25 mouse cellular contexts compared by ENCODE assay signal in the genomic region with DNA sequence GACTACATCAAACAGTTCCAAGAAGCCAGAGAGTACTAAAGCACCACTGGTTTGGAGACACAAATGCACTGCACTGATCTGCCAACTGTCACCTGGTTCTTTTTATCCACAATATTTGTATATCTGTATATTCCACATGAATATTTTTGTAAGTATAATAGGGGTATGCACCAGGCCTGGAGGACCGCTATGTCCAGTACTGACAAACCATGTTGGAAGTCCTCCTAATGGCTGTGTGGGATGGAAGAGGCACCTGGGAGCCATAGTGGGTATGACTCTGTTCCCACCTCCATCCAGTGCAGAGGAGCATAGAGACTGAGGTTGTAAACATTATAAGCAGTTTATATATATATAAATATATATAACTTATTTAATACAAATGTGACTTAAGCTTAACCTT.
DNase-seq lines count a peak whose midpoint lies in the region; ATAC-seq and TF ChIP-seq lines count a peak whose summit lies in the region.
"Had no signal": no experiment of that assay in that cellular context is flagged by ENCODE, and none has a peak within 500 bp of the region (broad histone marks: within the 10 kb centered on the region; RNA-seq: fewer than 3 reads in every experiment).

No protein-coding gene starts in this region.

- no peak overlapping the region for H3K27ac ChIP-seq in hindbrain, embryonic 12.5 days
- H3K27ac ChIP-seq in hindbrain, embryonic 16.5 days (ENCODE audit: low read depth, low read length) = no peak overlapping the region
- H3K27ac ChIP-seq in midbrain, embryonic 12.5 days (replicated peaks) = 0 out of 2 replicates have a peak overlapping the region, but pooled peaks have one; percentile 35
- H3K27ac ChIP-seq in midbrain, postnatal 0 days (ENCODE audit: low read depth, low read length) = no peak overlapping the region
- H3K27ac ChIP-seq in neural tube, embryonic 12.5 days = no peak overlapping the region
- H3K27ac ChIP-seq in neural tube, embryonic 15.5 days (replicated peaks) = no peak overlapping the region
- no peak overlapping the region for H3K27ac ChIP-seq in midbrain, embryonic 15.5 days
- H3K27ac ChIP-seq: embryonic facial prominence, embryonic 12.5 days; embryonic facial prominence, embryonic 15.5 days; gastrocnemius, adult 2 months; heart, embryonic 10.5 days; heart, embryonic 13.5 days had no signal

- no peak for TF ChIP-seq CTCF in midbrain, postnatal 0 days (IDR thresholded peaks at IDR 0.05)

- no peaks in the 10 kb centered on the region for H3K9me3 ChIP-seq in hindbrain, embryonic 12.5 days (replicated peaks)
- no peaks in the 10 kb centered on the region for H3K9me3 ChIP-seq in hindbrain, embryonic 16.5 days (ENCODE audit: control insufficient read depth, low read length)
- no peaks in the 10 kb centered on the region for H3K9me3 ChIP-seq in midbrain, embryonic 12.5 days
- H3K9me3 ChIP-seq in midbrain, postnatal 0 days (ENCODE audit: low read length) = no peaks in the 10 kb centered on the region
- H3K9me3 ChIP-seq in neural tube, embryonic 12.5 days = no peaks in the 10 kb centered on the region
- no peaks in the 10 kb centered on the region for H3K9me3 ChIP-seq in neural tube, embryonic 15.5 days (replicated peaks)
- no peaks in the 10 kb centered on the region for H3K9me3 ChIP-seq in midbrain, embryonic 15.5 days
- H3K9me3 ChIP-seq: embryonic facial prominence, embryonic 12.5 days; embryonic facial prominence, embryonic 15.5 days; heart, embryonic 10.5 days; heart, embryonic 13.5 days had no signal

- no peaks in the 10 kb centered on the region for H3K27me3 ChIP-seq in hindbrain, embryonic 12.5 days
- no peaks in the 10 kb centered on the region for H3K27me3 ChIP-seq in hindbrain, embryonic 16.5 days (replicated peaks; ENCODE audit: control insufficient read depth, insufficient read depth, low read length)
- H3K27me3 ChIP-seq in midbrain, embryonic 12.5 days = no peaks in the 10 kb centered on the region
- no peaks in the 10 kb centered on the region for H3K27me3 ChIP-seq in midbrain, postnatal 0 days (ENCODE audit: insufficient read depth, low read length)
- no peaks in the 10 kb centered on the region for H3K27me3 ChIP-seq in neural tube, embryonic 12.5 days (replicated peaks)
- no peaks in the 10 kb centered on the region for H3K27me3 ChIP-seq in neural tube, embryonic 15.5 days (replicated peaks)
- H3K27me3 ChIP-seq in midbrain, embryonic 15.5 days (replicated peaks) = no peaks in the 10 kb centered on the region
- H3K27me3 ChIP-seq: embryonic facial prominence, embryonic 12.5 days; embryonic facial prominence, embryonic 15.5 days; heart, embryonic 13.5 days had no signal

- H3K36me3 ChIP-seq in hindbrain, embryonic 12.5 days = no peaks in the 10 kb centered on the region
- no peaks in the 10 kb centered on the region for H3K36me3 ChIP-seq in hindbrain, embryonic 16.5 days (ENCODE audit: control insufficient read depth, insufficient read depth, low read length)
- H3K36me3 ChIP-seq in midbrain, embryonic 12.5 days = no peaks in the 10 kb centered on the region
- no peaks in the 10 kb centered on the region for H3K36me3 ChIP-seq in midbrain, postnatal 0 days (ENCODE audit: insufficient read depth, low read length)
- H3K36me3 ChIP-seq in neural tube, embryonic 12.5 days = no peaks in the 10 kb centered on the region
- no peaks in the 10 kb centered on the region for H3K36me3 ChIP-seq in neural tube, embryonic 15.5 days
- no peaks in the 10 kb centered on the region for H3K36me3 ChIP-seq in midbrain, embryonic 15.5 days (replicated peaks)
- H3K36me3 ChIP-seq: embryonic facial prominence, embryonic 12.5 days; heart, embryonic 10.5 days; heart, embryonic 13.5 days had no signal

- 0 out of 2 replicates have a peak, but pooled peaks have one; percentile 38 for ATAC-seq in hindbrain, embryonic 12.5 days (ENCODE audit: low FRiP score)
- ATAC-seq in hindbrain, embryonic 16.5 days = no peak
- 0 out of 2 replicates have a peak, but pooled peaks have one; percentile 11 for ATAC-seq in midbrain, embryonic 12.5 days (ENCODE audit: low FRiP score, low read depth)
- ATAC-seq in midbrain, postnatal 0 days (ENCODE audit: low FRiP score) = no peak
- 0 out of 2 replicates have a peak, but pooled peaks have one; percentile 53 for ATAC-seq in neural tube, embryonic 12.5 days (ENCODE audit: low FRiP score, low read depth)
- no peak for ATAC-seq in neural tube, embryonic 15.5 days (ENCODE audit: low FRiP score)
- peak; percentile 27; the same call in 1 of the 2 replicates for ATAC-seq in midbrain, embryonic 15.5 days (replicated peaks)
- ATAC-seq: CD4-positive, CD25-positive, alpha-beta regulatory T cell, adult 4 months had no signal

- 95% methylated on average over 1 of the region's 1 CpGs for WGBS in hindbrain, embryonic 12.5 days
- WGBS in hindbrain, embryonic 16.5 days = 97% methylated on average over 1 of the region's 1 CpGs
- WGBS in midbrain, embryonic 12.5 days = 89% methylated on average over 1 of the region's 1 CpGs
- 91% methylated on average over 1 of the region's 1 CpGs for WGBS in midbrain, postnatal 0 days
- WGBS in neural tube, embryonic 12.5 days = 100% methylated on average over 1 of the region's 1 CpGs
- 93% methylated on average over 1 of the region's 1 CpGs for WGBS in neural tube, embryonic 15.5 days
- WGBS in midbrain, embryonic 15.5 days = 94% methylated on average over 1 of the region's 1 CpGs

- peaks cover 4% of the 10 kb centered on the region for H3K4me1 ChIP-seq in hindbrain, embryonic 12.5 days
- no peaks in the 10 kb centered on the region for H3K4me1 ChIP-seq in hindbrain, embryonic 16.5 days (ENCODE audit: control insufficient read depth, insufficient read depth, low read depth, low read length)
- peaks cover 3% of the 10 kb centered on the region; the same call in 1 of the 2 replicates for H3K4me1 ChIP-seq in midbrain, embryonic 12.5 days
- 0 out of 2 replicates have a peak, but pooled peaks cover 3% of the 10 kb centered on the region for H3K4me1 ChIP-seq in midbrain, postnatal 0 days (ENCODE audit: insufficient read depth, low read length)
- no peaks in the 10 kb centered on the region for H3K4me1 ChIP-seq in neural tube, embryonic 12.5 days
- H3K4me1 ChIP-seq in neural tube, embryonic 15.5 days = no peaks in the 10 kb centered on the region
- peaks cover 4% of the 10 kb centered on the region; the same call in 1 of the 2 replicates for H3K4me1 ChIP-seq in midbrain, embryonic 15.5 days
- H3K4me1 ChIP-seq: embryonic facial prominence, embryonic 12.5 days; embryonic facial prominence, embryonic 15.5 days; heart, embryonic 10.5 days; heart, embryonic 13.5 days had no signal

- H3K9ac ChIP-seq in hindbrain, embryonic 12.5 days = no peak overlapping the region
- no peak overlapping the region for H3K9ac ChIP-seq in hindbrain, embryonic 16.5 days (ENCODE audit: low read depth, low read length)
- no peak overlapping the region for H3K9ac ChIP-seq in midbrain, embryonic 12.5 days (replicated peaks)
- H3K9ac ChIP-seq in midbrain, postnatal 0 days (replicated peaks; ENCODE audit: low read length, poor library complexity, severe bottlenecking) = no peak overlapping the region
- H3K9ac ChIP-seq in neural tube, embryonic 12.5 days = no peak overlapping the region
- H3K9ac ChIP-seq in neural tube, embryonic 15.5 days (replicated peaks) = no peak overlapping the region
- H3K9ac ChIP-seq in midbrain, embryonic 15.5 days = no peak overlapping the region
- H3K9ac ChIP-seq: embryonic facial prominence, embryonic 12.5 days; embryonic facial prominence, embryonic 15.5 days; forebrain, postnatal 0 days; heart, embryonic 13.5 days had no signal

- no peak for DNase-seq in midbrain, postnatal 0 days (ENCODE audit: low spot score)
- no peak for DNase-seq in left cerebral cortex, adult 8-10 months (ENCODE audit: low spot score in 2 of 2)
- DNase-seq: adrenal gland, adult 2 months; adrenal gland, postnatal 14 days; cerebellum, adult 11 months; cerebellum, adult 2 months; cerebellum, adult 9-11 months; cerebellum, postnatal 25 days; forebrain, postnatal 0 days; gastrocnemius, adult 2 months; gastrocnemius, postnatal 14 days; heart, adult 18-20 months; heart, postnatal 14 days; heart, postnatal 4 days had no signal

- no peak overlapping the region for H3K4me3 ChIP-seq in hindbrain, embryonic 12.5 days
- H3K4me3 ChIP-seq in hindbrain, embryonic 16.5 days (ENCODE audit: low read length) = no peak overlapping the region
- no peak overlapping the region for H3K4me3 ChIP-seq in midbrain, embryonic 12.5 days
- no peak overlapping the region for H3K4me3 ChIP-seq in midbrain, postnatal 0 days (ENCODE audit: low read depth, low read length)
- H3K4me3 ChIP-seq in neural tube, embryonic 12.5 days = no peak overlapping the region
- H3K4me3 ChIP-seq in neural tube, embryonic 15.5 days (replicated peaks) = no peak overlapping the region
- no peak overlapping the region for H3K4me3 ChIP-seq in midbrain, embryonic 15.5 days
- H3K4me3 ChIP-seq: embryonic facial prominence, embryonic 12.5 days; embryonic facial prominence, embryonic 15.5 days; gastrocnemius, adult 2 months; heart, embryonic 10.5 days; heart, embryonic 13.5 days had no signal

- H3K4me2 ChIP-seq in hindbrain, embryonic 12.5 days (replicated peaks) = no peak overlapping the region
- H3K4me2 ChIP-seq in hindbrain, embryonic 16.5 days (ENCODE audit: low read length) = no peak overlapping the region
- H3K4me2 ChIP-seq in midbrain, embryonic 12.5 days (replicated peaks) = no peak overlapping the region
- H3K4me2 ChIP-seq in midbrain, postnatal 0 days (ENCODE audit: low read depth, low read length, poor library complexity, severe bottlenecking) = no peak overlapping the region
- no peak overlapping the region for H3K4me2 ChIP-seq in neural tube, embryonic 12.5 days (replicated peaks)
- no peak overlapping the region for H3K4me2 ChIP-seq in neural tube, embryonic 15.5 days
- H3K4me2 ChIP-seq in midbrain, embryonic 15.5 days = no peak overlapping the region
- H3K4me2 ChIP-seq: embryonic facial prominence, embryonic 12.5 days; embryonic facial prominence, embryonic 15.5 days; heart, embryonic 13.5 days had no signal

Comparison
In these comparisons a context has a peak if more than half of its experiments do, and no peak if none do; other contexts are left out.
1. ATAC-seq: peak in hindbrain, embryonic 12.5 days (single experiment), midbrain, embryonic 12.5 days (single experiment), neural tube, embryonic 12.5 days (single experiment) and midbrain, embryonic 15.5 days (single experiment); none in hindbrain, embryonic 16.5 days (single experiment), midbrain, postnatal 0 days (single experiment) and neural tube, embryonic 15.5 days (single experiment).